Mouse (Mus musculus) MEL (cell line): ENCODE measurements around the gene Vps35l.

Experiments
- BHLHE40 ChIP-seq: IDR thresholded peaks from 2 replicates; pipeline ENCODE4 v1.6.1; 2012; ENCODE audit warnings: low read depth, mild to moderate bottlenecking, inconsistent platforms, low read length, improper control_type of control experiment, borderline replicate concordance
- CHD2 ChIP-seq: IDR thresholded peaks from 2 replicates; pipeline ENCODE4 v1.6.1; 2011; ENCODE audit warnings: low read length, improper control_type of control experiment
- CTCF ChIP-seq, 3 experiments: IDR thresholded peaks in 2 of 3; conservative IDR thresholded peaks in 1 of 3; 2 replicates each; pipeline ENCODE4 v1.5.1; 2011 to 2012; ENCODE audit warnings: low read length in 3 of 3, low read depth in 2 of 3, mild to moderate bottlenecking in 2 of 3, improper control_type of control experiment in 1 of 3, inconsistent platforms in 1 of 3, mixed read lengths in 1 of 3, moderate library complexity in 1 of 3; ENCODE audit not compliant: control insufficient read depth in 1 of 3, insufficient read depth in 1 of 3, poor library complexity in 1 of 3, severe bottlenecking in 1 of 3
- E2F4 ChIP-seq: IDR thresholded peaks from 2 replicates; pipeline ENCODE4 v1.6.1; 2011; ENCODE audit warnings: low read depth, low read length, improper control_type of control experiment, borderline replicate concordance
- MAX ChIP-seq: IDR thresholded peaks from 2 replicates; pipeline ENCODE4 v1.6.1; 2011; ENCODE audit warnings: low read length, improper control_type of control experiment
- MYB ChIP-seq: IDR thresholded peaks from 2 replicates; pipeline ENCODE4 v1.6.1; 2011; ENCODE audit warnings: mild to moderate bottlenecking, low read depth, low read length, improper control_type of control experiment
- RCOR1 ChIP-seq: IDR thresholded peaks from 2 replicates; pipeline ENCODE4 v1.6.1; 2012; ENCODE audit warnings: low read depth, mild to moderate bottlenecking, inconsistent platforms, low read length, improper control_type of control experiment
- ZC3H11A ChIP-seq: IDR thresholded peaks from 2 replicates; pipeline ENCODE4 v1.6.1; 2012; ENCODE audit warnings: low read depth, mild to moderate bottlenecking, inconsistent platforms, low read length, improper control_type of control experiment
- ZNF384 ChIP-seq: IDR thresholded peaks from 2 replicates; pipeline ENCODE4 v1.6.1; 2012; ENCODE audit warnings: low read depth, mild to moderate bottlenecking, inconsistent platforms, low read length, improper control_type of control experiment

DNA sequence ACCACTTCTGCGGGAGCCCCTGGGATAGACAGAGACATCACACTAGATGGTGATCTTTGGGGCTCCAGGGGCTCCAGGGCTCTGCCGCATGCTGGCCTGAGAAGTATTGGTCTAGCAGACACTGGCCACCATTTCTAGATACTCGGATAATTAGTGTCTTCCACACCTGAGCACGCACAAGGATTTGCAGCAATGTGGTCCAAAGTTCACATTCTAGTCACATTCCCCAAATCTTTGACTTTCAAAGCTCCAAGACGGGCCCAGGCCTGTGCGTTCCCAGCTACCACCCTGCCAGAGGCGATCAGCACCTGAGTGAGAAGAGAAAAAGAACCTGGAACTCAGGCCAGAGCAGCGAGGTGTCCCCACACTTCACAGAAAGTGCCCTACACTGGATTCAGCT is 25.6 kb downstream of the Vps35l start:
- TF ChIP-seq CTCF (IDR thresholded peaks at IDR 0.05 in 2 of 3, conservative IDR thresholded peaks at IDR 0.05 in 1 of 3; ENCODE audit: control insufficient read depth in 1 of 3, insufficient read depth in 1 of 3, low read depth in 2 of 3, low read length in 3 of 3, poor library complexity in 1 of 3, severe bottlenecking in 1 of 3): no peak
- TF ChIP-seq ZC3H11A: no peak
- TF ChIP-seq ZNF384: no peak
- TF ChIP-seq CHD2: no peak
- no peak for TF ChIP-seq MYB
- no peak for TF ChIP-seq BHLHE40
- TF ChIP-seq RCOR1: no peak
- TF ChIP-seq E2F4: no peak
- no peak for TF ChIP-seq MAX
